Mouse (Mus musculus) small intestine, adult 2 months (tissue): ENCODE measurements around the gene Kdelr3. TPM values are rescaled to one million over a fixed set of nuclear protein-coding genes. Genes with fewer than 3 reads are reported as not detected.

Source experiments
- H3K27ac ChIP-seq: fragments of 200-500 bp; 2 replicates; pipeline ENCODE4 v1.5.1; 2012; ENCODE audit warnings: low read depth, low read length, control low read depth, inconsistent platforms; ENCODE audit not compliant: insufficient read depth
- H3K27me3 ChIP-seq: fragments of 200-500 bp; 2 replicates; pipeline ENCODE4 v1.6.1; 2012; ENCODE audit warnings: mild to moderate bottlenecking, moderate library complexity, low read length, inconsistent platforms; ENCODE audit not compliant: control insufficient read depth, insufficient read depth
- H3K36me3 ChIP-seq: fragments of 200-500 bp; 2 replicates; pipeline ENCODE4 v1.6.1; 2012; ENCODE audit warnings: mild to moderate bottlenecking, low read length, control low read depth, inconsistent platforms; ENCODE audit not compliant: control insufficient read depth, insufficient read depth
- H3K4me1 ChIP-seq: fragments of 200-500 bp; 2 replicates; pipeline ENCODE4 v1.6.1; 2012; ENCODE audit warnings: low read length, inconsistent platforms, mixed read lengths; ENCODE audit not compliant: control insufficient read depth, insufficient read depth, insufficient read length
- H3K4me3 ChIP-seq: fragments of 200-500 bp; 2 replicates; pipeline ENCODE4 v1.5.1; 2012; ENCODE audit warnings: low read depth, mild to moderate bottlenecking, control low read depth, inconsistent platforms, low read length, moderate library complexity
- CTCF ChIP-seq: fragments of 200-500 bp; IDR thresholded peaks from 2 replicates; pipeline ENCODE4 v1.5.1; 2012; ENCODE audit warnings: low read depth, mild to moderate bottlenecking, control low read depth, inconsistent platforms, low read length, moderate library complexity, mixed read lengths; ENCODE audit not compliant: insufficient replicate concordance, insufficient read length; ENCODE audit errors: extremely low read depth
- POLR2A ChIP-seq: fragments of 200-500 bp; IDR thresholded peaks from 2 replicates; pipeline ENCODE4 v1.6.1; 2012; ENCODE audit warnings: low read depth, mild to moderate bottlenecking, control low read depth, inconsistent platforms, low read length, moderate library complexity
- WGBS: fragments of 180-500 bp; shearing (Covaris S2); methylation state at CpG from one replicate; pipeline ENCODE4 v1.1.7; 2018; 5-methylcytosine and 5-hydroxymethylcytosine counted together
- polyA plus RNA-seq: library from polyadenylated mRNA; depleted of rRNA; stranded (reverse); fragments of >200 nt; gene quantifications from 2 replicates; pipeline ENCODE4 v1.2.3, GENCODE M21; 2012

Gene Kdelr3
- polyA plus RNA-seq, 1 experiment, result 10.5 TPM

GRCm38 (mm10) chr15:79546410-79547288 is 30.4 kb downstream of the Kdelr3 start, which contains the start of gene Ddx17:
Ddx17 (minus strand) TSS chr15:79546741.
- peak within 1 kb of the TSS; percentile 78 for H3K4me3 ChIP-seq
- no peak for TF ChIP-seq CTCF
- peak; percentile 87 for TF ChIP-seq POLR2A
- 1% methylated on average over 84 of the region's 84 CpGs for WGBS
- H3K4me1 ChIP-seq, result peaks cover 4% of the 10 kb centered on the region; the same call in 1 of the 2 replicates
- H3K27me3 ChIP-seq, result no peaks in the 10 kb centered on the region
- H3K27ac ChIP-seq, result peak within 1 kb of the TSS; percentile 90
- H3K36me3 ChIP-seq, result peaks cover 20% of the 10 kb centered on the region

- H3K4me1 ChIP-seq, result peaks cover 4% of the 10 kb centered on the region; the same call in 1 of the 2 replicates
- H3K27ac ChIP-seq, result peak overlapping the region; percentile 89
- no peaks in the 10 kb centered on the region; the same call in 1 of the 2 replicates for H3K27me3 ChIP-seq
- WGBS, result 85% methylated on average over 17 of the region's 17 CpGs
- peak overlapping the region; percentile 78 for H3K4me3 ChIP-seq
- peaks cover 13% of the 10 kb centered on the region for H3K36me3 ChIP-seq
- TF ChIP-seq CTCF, result peak; percentile 12; the same call in 1 of the 2 replicates
- 0 out of 2 replicates have a peak, but pooled peaks have one; percentile 17 for TF ChIP-seq POLR2A
These were observed 31.1 kb downstream of the Kdelr3 start for GRCm38 (mm10) chr15:79547289-79547820.

- peaks cover 4% of the 10 kb centered on the region; the same call in 1 of the 2 replicates for H3K4me1 ChIP-seq
- TF ChIP-seq CTCF (no peak), POLR2A (no peak)
- H3K36me3 ChIP-seq, result peaks cover 6% of the 10 kb centered on the region
- WGBS, result 97% methylated on average over 2 of the region's 2 CpGs
- H3K27ac ChIP-seq, result no peak overlapping the region
- H3K4me3 ChIP-seq, result no peak overlapping the region
- no peaks in the 10 kb centered on the region; the same call in 1 of the 2 replicates for H3K27me3 ChIP-seq
These were observed 32.0 kb downstream of the Kdelr3 start for GRCm38 (mm10) chr15:79548226-79548625.

GRCm38 (mm10) chr15:79552566-79552965 is 36.4 kb downstream of the Kdelr3 start:
- 74% methylated on average over 5 of the region's 5 CpGs for WGBS
- Histone ChIP-seq H3K4me1 (no peaks in the 10 kb centered on the region), H3K27me3 (no peaks in the 10 kb centered on the region; the same call in 1 of the 2 replicates), H3K36me3 (no peaks in the 10 kb centered on the region), H3K4me3 (no peak overlapping the region), H3K27ac (no peak overlapping the region)
- TF ChIP-seq POLR2A (no peak), CTCF (no peak)

- 52% methylated on average over 3 of the region's 3 CpGs for WGBS
- H3K36me3 ChIP-seq, result no peaks in the 10 kb centered on the region
- TF ChIP-seq CTCF (no peak), POLR2A (no peak)
- no peak overlapping the region for H3K27ac ChIP-seq
- no peak overlapping the region for H3K4me3 ChIP-seq
- H3K4me1 ChIP-seq, result no peaks in the 10 kb centered on the region
- H3K27me3 ChIP-seq, result no peaks in the 10 kb centered on the region
These were observed 43.4 kb downstream of the Kdelr3 start for GRCm38 (mm10) chr15:79559649-79560048.

- TF ChIP-seq CTCF, result no peak
- no peak for TF ChIP-seq POLR2A
- Histone ChIP-seq H3K36me3 (no peaks in the 10 kb centered on the region), H3K4me1 (no peaks in the 10 kb centered on the region), H3K27me3 (no peaks in the 10 kb centered on the region), H3K27ac (no peak overlapping the region), H3K4me3 (no peak overlapping the region)
- WGBS, result 74% methylated on average over 9 of the region's 9 CpGs
These were observed 46.2 kb downstream of the Kdelr3 start for GRCm38 (mm10) chr15:79562417-79562816.
